Mouse (Mus musculus) embryonic facial prominence, embryonic 14.5 days (tissue): ENCODE results near the gene Dtnb. TPM values are rescaled to one million over a fixed set of nuclear protein-coding genes. Genes with fewer than 3 reads are reported as not detected.

Experiments
- ATAC-seq: fragments of 200-750 bp; cut with Nextera tagmentation; 2 replicates; pipeline ENCODE4 v1.8.0; 2017; ENCODE audit warnings: low read depth, moderate number of reproducible peaks, moderate TSS enrichment
- DNase-seq: peaks from one replicate; pipeline ENCODE4 v3.0.0-alpha.2; 2015; ENCODE audit warnings: low spot score
- H3K27ac ChIP-seq: fragments of 300-500 bp; sonication (generic); replicated peaks from 2 replicates; pipeline ENCODE4 v1.5.1; 2014; ENCODE audit warnings: low read depth, mild to moderate bottlenecking, low read length, moderate library complexity
- H3K27me3 ChIP-seq: fragments of 300-500 bp; sonication (generic); replicated peaks from 2 replicates; pipeline ENCODE4 v1.6.1; 2014; ENCODE audit warnings: low read length; ENCODE audit not compliant: control insufficient read depth, insufficient read depth
- H3K36me3 ChIP-seq: fragments of 300-500 bp; sonication (generic); 2 replicates; pipeline ENCODE4 v1.6.1; 2014; ENCODE audit warnings: low read length, mixed read lengths; ENCODE audit not compliant: control insufficient read depth, insufficient read depth
- H3K4me1 ChIP-seq: fragments of 300-500 bp; sonication (generic); 2 replicates; pipeline ENCODE4 v1.6.1; 2014; ENCODE audit warnings: antibody characterized with exemption, low read length; ENCODE audit not compliant: control insufficient read depth, insufficient read depth
- H3K4me2 ChIP-seq: fragments of 300-500 bp; sonication (generic); 2 replicates; pipeline ENCODE4 v1.6.1; 2014; ENCODE audit warnings: low read depth, mild to moderate bottlenecking, low read length, moderate library complexity, mixed read lengths
- H3K4me3 ChIP-seq: fragments of 300-500 bp; sonication (generic); 2 replicates; pipeline ENCODE4 v1.5.1; 2014; ENCODE audit warnings: low read depth, mild to moderate bottlenecking, low read length
- H3K9ac ChIP-seq: fragments of 300-500 bp; sonication (generic); 2 replicates; pipeline ENCODE4 v1.6.1; 2014; ENCODE audit warnings: low read depth, mild to moderate bottlenecking, low read length, moderate library complexity, mixed read lengths
- H3K9me3 ChIP-seq: fragments of 300-500 bp; sonication (generic); 2 replicates; pipeline ENCODE4 v1.6.1; 2016; ENCODE audit warnings: low read length; ENCODE audit not compliant: control insufficient read depth
- WGBS: fragments of 180-500 bp; shearing (Covaris S2); extraction: QIAGEN DNeasy Blood & Tissue Kit; methylation state at CpG from one replicate; pipeline ENCODE4 v1.1.7; 2014; 5-methylcytosine and 5-hydroxymethylcytosine counted together
- polyA plus RNA-seq: library from polyadenylated mRNA; unstranded; fragments of >200 nt; fragmentation: Nextera tagmentation; extraction: Ambion mirVana; gene quantifications from 2 replicates; pipeline ENCODE4 v1.2.1, GENCODE M21; 2014

The Dtnb gene
- polyA plus RNA-seq, 1 experiment from 2014 or later = 27.4 TPM

DNA sequence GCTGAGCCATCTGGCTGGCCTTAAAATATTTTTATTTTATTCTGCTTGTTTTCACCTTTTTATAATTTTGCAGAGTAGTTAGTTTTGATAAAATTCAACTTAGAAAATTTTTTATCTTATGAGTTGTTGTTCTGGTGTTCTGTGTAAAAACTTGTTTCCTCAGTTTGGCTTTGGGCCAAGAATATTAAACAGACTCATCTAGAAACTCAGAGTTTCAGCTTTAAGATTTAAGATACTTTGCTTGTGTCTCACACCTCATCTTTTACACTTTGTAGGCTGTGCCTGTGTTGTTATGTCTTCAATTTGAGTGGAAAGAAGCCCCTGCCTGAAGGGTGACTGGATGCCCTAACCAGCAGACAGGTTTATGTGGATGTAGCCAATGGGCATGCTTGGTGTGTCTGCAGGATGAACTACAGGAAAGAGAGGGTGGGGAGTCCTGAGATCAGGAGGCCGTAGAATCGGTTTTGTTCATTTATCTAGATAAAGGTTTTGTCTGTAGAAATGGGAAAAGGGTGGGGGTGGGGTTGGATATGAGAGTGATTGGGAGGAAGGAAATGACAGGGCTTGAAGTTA is 7.9 kb downstream of the Dtnb start:
- 75% methylated on average over 2 of the region's 2 CpGs for WGBS
- DNase-seq (no peak), ATAC-seq (no peak)
- Histone ChIP-seq H3K4me3 (no peak overlapping the region), H3K9ac (no peak overlapping the region), H3K27me3 (no peaks in the 10 kb centered on the region), H3K36me3 (no peaks in the 10 kb centered on the region), H3K27ac (no peak overlapping the region), H3K4me2 (no peak overlapping the region), H3K9me3 (no peaks in the 10 kb centered on the region), H3K4me1 (no peaks in the 10 kb centered on the region)

DNA sequence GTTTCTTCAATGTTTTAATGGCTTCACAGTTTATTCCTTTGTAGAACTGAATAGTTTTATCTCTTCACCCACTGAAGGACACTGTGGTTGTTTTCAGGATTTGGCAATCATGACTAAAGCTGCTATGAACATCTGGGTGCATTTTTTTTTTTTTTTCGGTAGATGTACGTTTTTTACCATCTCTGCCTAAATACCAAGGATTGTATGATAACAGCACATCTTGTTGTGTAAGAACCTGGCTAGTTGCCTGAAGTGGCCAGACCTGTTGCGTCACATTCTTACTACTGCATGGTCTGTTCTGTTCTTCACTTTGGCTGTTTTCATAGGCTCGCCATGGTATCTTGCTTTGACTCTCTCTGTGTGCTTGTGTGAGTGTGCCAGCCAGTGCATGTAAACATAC is 10.4 kb downstream of the Dtnb start:
- DNase-seq (peak; percentile 38), ATAC-seq (no peak)
- no peak overlapping the region for H3K4me2 ChIP-seq
- H3K27ac ChIP-seq = no peak overlapping the region
- H3K36me3 ChIP-seq = no peaks in the 10 kb centered on the region
- H3K9me3 ChIP-seq = no peaks in the 10 kb centered on the region
- H3K4me3 ChIP-seq = no peak overlapping the region
- H3K9ac ChIP-seq = no peak overlapping the region
- H3K4me1 ChIP-seq = no peaks in the 10 kb centered on the region; the same call in 1 of the 2 replicates
- WGBS = 89% methylated on average over 4 of the region's 4 CpGs
- H3K27me3 ChIP-seq = no peaks in the 10 kb centered on the region

- WGBS = 44% methylated on average over 4 of the region's 4 CpGs
- no peak overlapping the region for H3K4me2 ChIP-seq
- no peaks in the 10 kb centered on the region; the same call in 1 of the 2 replicates for H3K4me1 ChIP-seq
- DNase-seq (peak; percentile 37), ATAC-seq (peak; percentile 55; the same call in 1 of the 2 replicates)
- no peak overlapping the region for H3K27ac ChIP-seq
- no peak overlapping the region for H3K9ac ChIP-seq
- no peaks in the 10 kb centered on the region for H3K9me3 ChIP-seq
- H3K27me3 ChIP-seq = no peaks in the 10 kb centered on the region
- H3K4me3 ChIP-seq = no peak overlapping the region
- H3K36me3 ChIP-seq = peaks cover 10% of the 10 kb centered on the region; the same call in 1 of the 2 replicates
These were observed 13.3 kb downstream of the Dtnb start for GRCm38 (mm10) chr12:3585525-3585924.

GRCm38 (mm10) chr12:3587010-3587409 is 14.8 kb downstream of the Dtnb start:
- H3K4me2 ChIP-seq = no peak overlapping the region
- no peak for ATAC-seq
- no peak for DNase-seq
- no peak overlapping the region for H3K4me3 ChIP-seq
- H3K9me3 ChIP-seq = no peaks in the 10 kb centered on the region
- 91% methylated on average over 1 of the region's 1 CpGs for WGBS
- H3K9ac ChIP-seq = no peak overlapping the region
- H3K27me3 ChIP-seq = no peaks in the 10 kb centered on the region
- H3K4me1 ChIP-seq = no peaks in the 10 kb centered on the region; the same call in 1 of the 2 replicates
- peaks cover 22% of the 10 kb centered on the region for H3K36me3 ChIP-seq
- no peak overlapping the region for H3K27ac ChIP-seq

- H3K27ac ChIP-seq = no peak overlapping the region
- no peaks in the 10 kb centered on the region for H3K9me3 ChIP-seq
- no peak overlapping the region for H3K9ac ChIP-seq
- peaks cover 41% of the 10 kb centered on the region for H3K36me3 ChIP-seq
- ATAC-seq = no peak
- no peak overlapping the region for H3K4me2 ChIP-seq
- no peaks in the 10 kb centered on the region for H3K27me3 ChIP-seq
- no peak overlapping the region for H3K4me3 ChIP-seq
- DNase-seq = no peak
- H3K4me1 ChIP-seq = no peaks in the 10 kb centered on the region; the same call in 1 of the 2 replicates
- 92% methylated on average over 9 of the region's 9 CpGs for WGBS
These were observed 17.9 kb downstream of the Dtnb start for GRCm38 (mm10) chr12:3590039-3590438.

- DNase-seq = no peak
- Histone ChIP-seq H3K9me3 (no peaks in the 10 kb centered on the region), H3K4me3 (no peak overlapping the region), H3K9ac (no peak overlapping the region), H3K4me1 (no peaks in the 10 kb centered on the region), H3K4me2 (no peak overlapping the region), H3K27ac (no peak overlapping the region), H3K36me3 (peaks cover 42% of the 10 kb centered on the region), H3K27me3 (no peaks in the 10 kb centered on the region)
- WGBS = 79% methylated on average over 10 of the region's 10 CpGs
- ATAC-seq = no peak
These were observed 19.4 kb downstream of the Dtnb start for GRCm38 (mm10) chr12:3591595-3591994.

DNA sequence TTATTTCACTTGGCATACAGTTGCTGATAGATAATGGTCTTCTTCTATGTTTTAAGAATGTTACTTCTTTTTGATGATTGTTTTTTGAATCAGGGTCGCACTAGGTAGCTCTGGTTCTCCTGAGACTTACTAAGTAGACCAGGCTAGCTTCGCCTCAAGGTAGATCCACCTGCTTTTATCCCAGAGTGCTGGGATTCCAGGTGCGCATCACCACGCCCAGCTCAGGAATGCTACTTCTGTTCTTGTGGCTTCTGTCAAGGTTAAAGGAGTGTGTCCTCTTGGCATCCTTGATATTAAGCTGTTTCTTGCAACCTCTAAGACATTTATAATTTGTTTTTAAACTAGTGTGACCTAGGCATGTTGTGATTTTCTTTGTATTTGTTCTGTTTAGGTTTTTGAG is 30.6 kb downstream of the Dtnb start:
- WGBS = 89% methylated on average over 4 of the region's 4 CpGs
- no peak overlapping the region for H3K27ac ChIP-seq
- ATAC-seq = no peak

DNA sequence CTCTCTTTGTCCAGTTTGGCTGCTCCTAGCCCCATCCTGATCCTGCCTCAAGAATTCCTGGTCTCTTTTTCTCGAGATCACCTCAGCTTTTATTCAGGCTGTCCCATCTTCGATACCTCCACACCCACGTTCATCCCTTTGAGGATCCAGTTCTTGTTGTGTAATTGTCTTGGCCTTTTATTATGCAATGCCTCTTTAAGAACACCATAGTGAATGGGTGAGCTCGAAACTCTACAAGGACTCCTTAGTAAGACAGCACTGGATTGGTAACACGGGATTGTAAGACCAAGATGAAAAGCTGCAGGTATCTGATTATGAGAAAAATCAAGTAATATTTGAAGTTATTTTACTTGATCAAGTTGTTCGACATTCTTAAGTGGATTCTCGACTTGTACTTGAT is 34.0 kb downstream of the Dtnb start:
- 79% methylated on average over 7 of the region's 7 CpGs for WGBS
- DNase-seq (no peak), ATAC-seq (no peak)
- no peak overlapping the region for H3K9ac ChIP-seq
- no peaks in the 10 kb centered on the region for H3K36me3 ChIP-seq
- 0 out of 2 replicates have a peak, but pooled peaks cover 2% of the 10 kb centered on the region for H3K4me1 ChIP-seq
- H3K27ac ChIP-seq = no peak overlapping the region
- H3K4me3 ChIP-seq = no peak overlapping the region
- no peaks in the 10 kb centered on the region for H3K9me3 ChIP-seq
- no peaks in the 10 kb centered on the region for H3K27me3 ChIP-seq
- no peak overlapping the region for H3K4me2 ChIP-seq

More for the DNA sequence above, 30.6 kb downstream of the Dtnb start:
- Histone ChIP-seq H3K4me1 (0 out of 2 replicates have a peak, but pooled peaks cover 2% of the 10 kb centered on the region), H3K27me3 (no peaks in the 10 kb centered on the region), H3K9me3 (no peaks in the 10 kb centered on the region), H3K4me3 (no peak overlapping the region), H3K4me2 (no peak overlapping the region), H3K9ac (no peak overlapping the region), H3K36me3 (peaks cover 15% of the 10 kb centered on the region; the same call in 1 of the 2 replicates)
- no peak for DNase-seq

DNA sequence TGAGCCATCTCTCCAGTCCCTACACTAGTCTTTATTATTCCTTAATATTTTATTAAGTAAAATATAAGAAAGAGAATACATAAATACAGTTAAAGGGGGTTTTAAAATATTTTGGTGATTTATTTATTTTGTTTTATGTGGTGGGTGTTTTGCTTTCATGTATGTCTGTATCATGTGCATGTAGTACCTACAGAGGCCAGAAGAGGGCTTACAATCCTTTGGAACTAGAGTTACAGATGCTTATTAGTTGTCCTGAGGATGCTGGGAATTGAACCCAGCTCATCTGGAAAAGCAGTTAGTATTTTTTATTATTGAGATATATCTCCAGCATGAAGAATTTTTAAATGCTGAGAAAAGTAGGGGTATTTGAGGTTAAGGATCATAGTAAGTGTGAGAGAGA is 37.6 kb downstream of the Dtnb start:
- H3K4me2 ChIP-seq = no peak overlapping the region
- DNase-seq = no peak
- H3K4me1 ChIP-seq = peaks cover 8% of the 10 kb centered on the region
- H3K27me3 ChIP-seq = no peaks in the 10 kb centered on the region
- no peak overlapping the region for H3K9ac ChIP-seq
- H3K9me3 ChIP-seq = no peaks in the 10 kb centered on the region
- ATAC-seq = no peak
- no peak overlapping the region for H3K27ac ChIP-seq
- no peak overlapping the region for H3K4me3 ChIP-seq
- no peaks in the 10 kb centered on the region for H3K36me3 ChIP-seq
